Mouse (Mus musculus) left cerebral cortex, adult 8-10 months (tissue): ENCODE results near the gene Eno3. TPM values are rescaled to one million over a fixed set of nuclear protein-coding genes. Genes with fewer than 3 reads are reported as not detected.

ENCODE experiments used
- DNase-seq, 2 experiments: peaks; one replicate each; pipeline ENCODE4 v3.0.0; 2022; ENCODE audit warnings: low spot score in 2 of 2
- total RNA-seq, 4 experiments: library from RNA; stranded (reverse); gene quantifications; 2 replicates each; pipeline ENCODE4 v1.2.4; 2022

The Eno3 gene
- total RNA-seq, 4 experiments from 2014 or later: 10.5 to 14.1 (median 12.5) TPM

- no peak for DNase-seq
These were observed 510 bp upstream of the Eno3 start for GRCm38 (mm10) chr11:70656456-70656927.

GRCm38 (mm10) chr11:70657573-70657972, 571 bp downstream of the Eno3 start:
- no peak for DNase-seq

GRCm38 (mm10) chr11:70657991-70658390, 989 bp downstream of the Eno3 start:
- no peak for DNase-seq

GRCm38 (mm10) chr11:70658521-70658920, 1.5 kb downstream of the Eno3 start:
- no peak for DNase-seq

- DNase-seq: no peak
These were observed 1.9 kb downstream of the Eno3 start for GRCm38 (mm10) chr11:70658942-70659341.

GRCm38 (mm10) chr11:70660571-70660970, 3.6 kb downstream of the Eno3 start:
- no peak for DNase-seq

GRCm38 (mm10) chr11:70663101-70663500, 6.1 kb downstream of the Eno3 start:
- no peak for DNase-seq

GRCm38 (mm10) chr11:70663957-70664356, 7.0 kb downstream of the Eno3 start:
- DNase-seq: no peak

- DNase-seq: no peak
These were observed 7.7 kb downstream of the Eno3 start for GRCm38 (mm10) chr11:70664741-70665140.

GRCm38 (mm10) chr11:70666687-70667086, 9.7 kb downstream of the Eno3 start:
- DNase-seq: no peak

- no peak for DNase-seq
These were observed 10.5 kb downstream of the Eno3 start for GRCm38 (mm10) chr11:70667271-70668150.

- peak in 1 of 2 experiments; percentile 57 for DNase-seq
These were observed 11.4 kb downstream of the Eno3 start for GRCm38 (mm10) chr11:70668335-70668770.

GRCm38 (mm10) chr11:70668771-70669505, 11.9 kb downstream of the Eno3 start, which contains the start of gene Spag7:
Gene Spag7, minus strand, starts transcription at chr11:70669416.
- peak; percentile 97 to 100 for DNase-seq

GRCm38 (mm10) chr11:70669582-70670345, 12.8 kb downstream of the Eno3 start:
- DNase-seq: peak; percentile 55 to 70

- DNase-seq: peak in 1 of 2 experiments; percentile 28
These were observed 13.5 kb downstream of the Eno3 start for GRCm38 (mm10) chr11:70670483-70670882.

GRCm38 (mm10) chr11:70671333-70672047, 14.5 kb downstream of the Eno3 start:
- no peak for DNase-seq

GRCm38 (mm10) chr11:70674014-70674413, 17.0 kb downstream of the Eno3 start:
- no peak for DNase-seq

- no peak for DNase-seq
These were observed 17.5 kb downstream of the Eno3 start for GRCm38 (mm10) chr11:70674501-70674900.

GRCm38 (mm10) chr11:70678092-70678491, 21.1 kb downstream of the Eno3 start:
- no peak for DNase-seq

- DNase-seq: no peak
These were observed 21.6 kb downstream of the Eno3 start for GRCm38 (mm10) chr11:70678576-70678975.

- DNase-seq: no peak
These were observed 22.4 kb downstream of the Eno3 start for GRCm38 (mm10) chr11:70679361-70679760.
